Mouse (Mus musculus) hindbrain, postnatal 0 days (tissue): ENCODE data around the gene Cenpu. TPM values are rescaled to one million over a fixed set of nuclear protein-coding genes. Genes with fewer than 3 reads are reported as not detected.

Experiments used
- ATAC-seq: fragments of 200-750 bp; cut with Nextera tagmentation; 2 replicates; pipeline ENCODE4 v1.8.0; 2017; ENCODE audit warnings: mild to moderate bottlenecking, moderate TSS enrichment, moderate library complexity
- DNase-seq: peaks from one replicate; pipeline ENCODE4 v3.0.0-alpha.2; 2015; ENCODE audit warnings: low spot score
- H3K27ac ChIP-seq: fragments of 300-500 bp; sonication (generic); 2 replicates; pipeline ENCODE4 v1.5.1; 2014; ENCODE audit warnings: mild to moderate bottlenecking
- H3K27me3 ChIP-seq: fragments of 300-500 bp; sonication (generic); 2 replicates; pipeline ENCODE4 v1.6.1; 2014; ENCODE audit warnings: low read length, mixed read lengths; ENCODE audit not compliant: insufficient read depth
- H3K36me3 ChIP-seq: fragments of 300-500 bp; sonication (generic); 2 replicates; pipeline ENCODE4 v1.6.1; 2014; ENCODE audit warnings: low read length, mixed read lengths; ENCODE audit not compliant: insufficient read depth
- H3K4me1 ChIP-seq: fragments of 300-500 bp; sonication (generic); 2 replicates; pipeline ENCODE4 v1.6.1; 2014; ENCODE audit warnings: antibody characterized with exemption, low read length, mixed read lengths; ENCODE audit not compliant: insufficient read depth
- H3K4me2 ChIP-seq: fragments of 300-500 bp; sonication (generic); 2 replicates; pipeline ENCODE4 v1.6.1; 2014; ENCODE audit warnings: low read depth, mild to moderate bottlenecking, low read length, moderate library complexity, mixed read lengths
- H3K4me3 ChIP-seq: fragments of 300-500 bp; sonication (generic); 2 replicates; pipeline ENCODE4 v1.5.1; 2014; ENCODE audit warnings: low read length
- H3K9ac ChIP-seq: fragments of 300-500 bp; sonication (generic); replicated peaks from 2 replicates; pipeline ENCODE4 v1.6.1; 2014; ENCODE audit warnings: mild to moderate bottlenecking, low read length, moderate library complexity, mixed read lengths
- H3K9me3 ChIP-seq: fragments of 300-500 bp; sonication (generic); 2 replicates; pipeline ENCODE4 v1.6.1; 2016; ENCODE audit warnings: low read length, mixed read lengths
- CTCF ChIP-seq: IDR thresholded peaks from 2 replicates; pipeline ENCODE4 v1.5.1; 2016; ENCODE audit warnings: antibody characterized with exemption, control low read depth, low read depth
- WGBS: fragments of 180-500 bp; shearing (Covaris S2); extraction: QIAGEN DNeasy Blood & Tissue Kit; methylation state at CpG from one replicate; pipeline ENCODE4 v1.1.7; 2014; 5-methylcytosine and 5-hydroxymethylcytosine counted together
- polyA plus RNA-seq: library from polyadenylated mRNA; unstranded; fragments of >200 nt; fragmentation: Nextera tagmentation; extraction: Ambion mirVana; gene quantifications from 2 replicates; pipeline ENCODE4 v1.2.1, GENCODE M21; 2015
- total RNA-seq: library from RNA; depleted of rRNA; stranded (reverse); fragments of >200 nt; gene quantifications from 2 replicates; pipeline ENCODE4 v1.2.3, GENCODE M21; 2014

Gene Cenpu
- total and polyA plus RNA-seq, 2 experiments from 2014 or later: 6.0 to 8.0 TPM

GRCm38 (mm10) chr8:46530541-46530940 lies 21.3 kb upstream of the Cenpu start:
- no peaks in the 10 kb centered on the region for H3K9me3 ChIP-seq
- TF ChIP-seq CTCF: no peak
- H3K27me3 ChIP-seq: no peaks in the 10 kb centered on the region
- no peak for ATAC-seq
- no peaks in the 10 kb centered on the region for H3K4me1 ChIP-seq
- H3K27ac ChIP-seq: no peak overlapping the region
- no peak overlapping the region for H3K4me2 ChIP-seq
- no peak overlapping the region for H3K4me3 ChIP-seq
- peaks cover 21% of the 10 kb centered on the region for H3K36me3 ChIP-seq
- DNase-seq: no peak
- WGBS: 48% methylated on average over 4 of the region's 4 CpGs
- no peak overlapping the region for H3K9ac ChIP-seq

- H3K27ac ChIP-seq: no peak overlapping the region
- DNase-seq: no peak
- no peak for ATAC-seq
- H3K9ac ChIP-seq: no peak overlapping the region
- no peaks in the 10 kb centered on the region for H3K9me3 ChIP-seq
- H3K27me3 ChIP-seq: no peaks in the 10 kb centered on the region
- peaks cover 28% of the 10 kb centered on the region for H3K36me3 ChIP-seq
- no peaks in the 10 kb centered on the region for H3K4me1 ChIP-seq
- no peak for TF ChIP-seq CTCF
- no peak overlapping the region for H3K4me3 ChIP-seq
- H3K4me2 ChIP-seq: no peak overlapping the region
- 89% methylated on average over 7 of the region's 7 CpGs for WGBS
Measured at GRCm38 (mm10) chr8:46533926-46534325, 17.9 kb upstream of the Cenpu start.

GRCm38 (mm10) chr8:46539701-46540100 lies 12.1 kb upstream of the Cenpu start:
- Histone ChIP-seq H3K4me2 (no peak overlapping the region), H3K27me3 (no peaks in the 10 kb centered on the region), H3K9me3 (no peaks in the 10 kb centered on the region), H3K36me3 (peaks cover 10% of the 10 kb centered on the region), H3K4me1 (peaks cover 5% of the 10 kb centered on the region; the same call in 1 of the 2 replicates), H3K4me3 (no peak overlapping the region), H3K9ac (no peak overlapping the region), H3K27ac (no peak overlapping the region)
- 38% methylated on average over 5 of the region's 5 CpGs for WGBS
- TF ChIP-seq CTCF: no peak
- DNase-seq: peak; percentile 82
- peak; percentile 76 for ATAC-seq

GRCm38 (mm10) chr8:46543191-46543590 lies 8.6 kb upstream of the Cenpu start:
- Histone ChIP-seq H3K4me1 (peaks cover 5% of the 10 kb centered on the region; the same call in 1 of the 2 replicates), H3K27ac (no peak overlapping the region), H3K9me3 (no peaks in the 10 kb centered on the region), H3K27me3 (no peaks in the 10 kb centered on the region), H3K9ac (no peak overlapping the region), H3K36me3 (no peaks in the 10 kb centered on the region), H3K4me2 (no peak overlapping the region), H3K4me3 (no peak overlapping the region)
- TF ChIP-seq CTCF: no peak
- DNase-seq: no peak
- ATAC-seq: no peak
- 67% methylated on average over 7 of the region's 7 CpGs for WGBS

GRCm38 (mm10) chr8:46543662-46544061 lies 8.2 kb upstream of the Cenpu start:
- no peaks in the 10 kb centered on the region for H3K36me3 ChIP-seq
- H3K4me2 ChIP-seq: no peak overlapping the region
- ATAC-seq (no peak), DNase-seq (no peak)
- no peak overlapping the region for H3K27ac ChIP-seq
- H3K9ac ChIP-seq: no peak overlapping the region
- H3K4me3 ChIP-seq: no peak overlapping the region
- WGBS: 67% methylated on average over 6 of the region's 6 CpGs
- H3K27me3 ChIP-seq: no peaks in the 10 kb centered on the region
- no peaks in the 10 kb centered on the region for H3K9me3 ChIP-seq
- no peak for TF ChIP-seq CTCF
- peaks cover 5% of the 10 kb centered on the region; the same call in 1 of the 2 replicates for H3K4me1 ChIP-seq

GRCm38 (mm10) chr8:46545854-46546253 lies 6.0 kb upstream of the Cenpu start:
- 80% methylated on average over 5 of the region's 5 CpGs for WGBS
- no peak overlapping the region for H3K4me2 ChIP-seq
- H3K4me3 ChIP-seq: no peak overlapping the region
- no peak for TF ChIP-seq CTCF
- H3K9ac ChIP-seq: no peak overlapping the region
- no peak overlapping the region for H3K27ac ChIP-seq
- DNase-seq (no peak), ATAC-seq (no peak)
- H3K4me1 ChIP-seq: no peaks in the 10 kb centered on the region
- no peaks in the 10 kb centered on the region for H3K36me3 ChIP-seq
- H3K9me3 ChIP-seq: no peaks in the 10 kb centered on the region
- H3K27me3 ChIP-seq: no peaks in the 10 kb centered on the region

- Histone ChIP-seq H3K4me1 (no peaks in the 10 kb centered on the region), H3K4me3 (no peak overlapping the region), H3K27me3 (no peaks in the 10 kb centered on the region), H3K9me3 (no peaks in the 10 kb centered on the region), H3K36me3 (no peaks in the 10 kb centered on the region), H3K9ac (no peak overlapping the region), H3K4me2 (no peak overlapping the region), H3K27ac (no peak overlapping the region)
- WGBS: 67% methylated on average over 11 of the region's 11 CpGs
- ATAC-seq: no peak
- DNase-seq: peak; percentile 4
- TF ChIP-seq CTCF: no peak
Measured at GRCm38 (mm10) chr8:46546431-46547176, 5.2 kb upstream of the Cenpu start.
